Mouse (Mus musculus) heart, postnatal 14 days (tissue): ENCODE results near the gene Rras. TPM values are rescaled to one million over a fixed set of nuclear protein-coding genes. Genes with fewer than 3 reads are reported as not detected.

ENCODE experiments used
- microRNA-seq, 2 experiments: library from miRNA; unstranded; fragments of <30 nt; microRNA quantifications; one replicate each; pipeline ENCODE4 v1.2.0; 2021 to 2022
- total RNA-seq, 2 experiments: library from RNA; stranded (reverse); gene quantifications; 2 replicates each; pipeline ENCODE4 v1.2.3; 2021

Gene Rras
- total RNA-seq, 2 experiments from 2014 or later, result 60.7 to 62.8 TPM

Small RNAs within 50 kb of the gene (microRNA-seq; reads per million reads assigned to microRNA genes)
- gene Mir7054, result 1.2 to 1.6 reads per million in 2 experiments

Other genes starting within 250 kb of the Rras start
- gene Nup62, start 201.9 kb upstream of the Rras start, total RNA-seq, result 10 to 100 TPM; 31.6 to 33.3 TPM
- gene Il4i1, start 201.6 kb upstream of the Rras start, total RNA-seq, result 1 to 10 TPM in 1 of 2 experiments, under 1 TPM in 1; 0.72 to 1.1 TPM
- gene Atf5, start 201.3 kb upstream of the Rras start, total RNA-seq, result 10 to 100 TPM; 52.4 to 57.4 TPM
- gene Akt1s1, start 169.0 kb upstream of the Rras start, total RNA-seq, result 10 to 100 TPM; 61.1 to 63.3 TPM
- gene Tbc1d17, start 168.9 kb upstream of the Rras start, total RNA-seq, result 10 to 100 TPM; 41.0 to 42.8 TPM
- gene Pnkp, start 160.8 kb upstream of the Rras start, total RNA-seq, result 10 to 100 TPM; 17.6 to 18.8 TPM
- 100 to 1,000 TPM; 149 to 160 TPM for gene Ptov1, start 148.2 kb upstream of the Rras start, total RNA-seq
- 10 to 100 TPM; 60.3 to 68.6 TPM for gene Med25, start 125.2 kb upstream of the Rras start, total RNA-seq
- 10 to 100 TPM in 1 of 2 experiments, 1 to 10 TPM in 1; 9.0 to 18.1 TPM for gene Fuz, start 121.9 kb upstream of the Rras start, total RNA-seq
- gene Ap2a1, start 88.5 kb upstream of the Rras start, total RNA-seq, result 10 to 100 TPM; 74.5 to 82.2 TPM
- not detected for gene Tsks, start 74.8 kb upstream of the Rras start, total RNA-seq
- 1 to 10 TPM; 3.1 to 3.5 TPM for gene Cpt1c, start 43.1 kb upstream of the Rras start, total RNA-seq
- gene Prmt1, start 31.4 kb upstream of the Rras start, total RNA-seq, result 100 to 1,000 TPM; 119 to 128 TPM
- gene Irf3, start 20.3 kb upstream of the Rras start, total RNA-seq, result 10 to 100 TPM; 36.5 to 40.2 TPM
- gene Bcl2l12, start 19.2 kb upstream of the Rras start, total RNA-seq, result 10 to 100 TPM; 10.4 to 12.3 TPM
- gene Scaf1, start 1.6 kb upstream of the Rras start, total RNA-seq, result 10 to 100 TPM; 53.8 to 56.1 TPM
- 10 to 100 TPM; 27.2 to 28.3 TPM for gene Prr12, start 34.9 kb downstream of the Rras start, total RNA-seq
- gene Nosip, start 44.5 kb downstream of the Rras start, total RNA-seq, result 10 to 100 TPM; 27.7 to 33.7 TPM
- 10 to 100 TPM; 11.1 to 11.4 TPM for gene Prrg2, start 44.7 kb downstream of the Rras start, total RNA-seq
- 10 to 100 TPM; 46.0 to 53.7 TPM for gene Rcn3, start 74.3 kb downstream of the Rras start, total RNA-seq
- 10 to 100 TPM; 72.0 to 76.7 TPM for gene Fcgrt, start 85.9 kb downstream of the Rras start, total RNA-seq
- gene Rps11, start 106.5 kb downstream of the Rras start, total RNA-seq, result 100 to 1,000 TPM; 582 to 636 TPM
- 100 to 1,000 TPM; 573 to 686 TPM for gene Rpl13a, start 110.8 kb downstream of the Rras start, total RNA-seq
- under 1 TPM in 1 of 2 experiments, not detected in 1; 0.45 TPM for gene Gm45713, start 118.3 kb downstream of the Rras start, total RNA-seq
- 1 to 10 TPM; 4.3 to 5.8 TPM for gene Flt3l, start 118.5 kb downstream of the Rras start, total RNA-seq
- 10 to 100 TPM; 27.7 to 31.2 TPM for gene Pih1d1, start 136.3 kb downstream of the Rras start, total RNA-seq
- gene Aldh16a1, start 136.6 kb downstream of the Rras start, total RNA-seq, result 10 to 100 TPM; 20.3 to 27.3 TPM
- 10 to 100 TPM in 1 of 2 experiments, 1 to 10 TPM in 1; 8.1 to 11.5 TPM for gene Slc17a7, start 146.0 kb downstream of the Rras start, total RNA-seq
- not detected for gene Gfy, start 161.6 kb downstream of the Rras start, total RNA-seq
- gene Pth2, start 163.0 kb downstream of the Rras start, total RNA-seq, result not detected
- not detected for gene Ccdc155, start 186.9 kb downstream of the Rras start, total RNA-seq
- gene Dkkl1, start 194.2 kb downstream of the Rras start, total RNA-seq, result not detected
- gene Tead2, start 197.8 kb downstream of the Rras start, total RNA-seq, result 10 to 100 TPM; 10.1 to 14.4 TPM
- gene Cd37, start 221.2 kb downstream of the Rras start, total RNA-seq, result 1 to 10 TPM; 3.8 to 5.5 TPM
- gene Slc6a16, start 223.1 kb downstream of the Rras start, total RNA-seq, result not detected